Mouse (Mus musculus) liver, adult 2 months (tissue): Measurements from ENCODE around the gene Gm21981. TPM values are rescaled to one million over a fixed set of nuclear protein-coding genes. Genes with fewer than 3 reads are reported as not detected.
A peak's percentile ranks its signal among the peaks of the same experiment; 100 is the strongest.

ENCODE experiments used
- DNase-seq: peaks from one replicate; pipeline ENCODE4 v3.0.0-alpha.2; 2011; ENCODE audit warnings: low read depth, low spot score; ENCODE audit errors: extremely low read depth
- H3K27ac ChIP-seq: fragments of 200-500 bp; replicated peaks from 2 replicates; pipeline ENCODE4 v1.5.1; 2012; ENCODE audit warnings: low read depth, mild to moderate bottlenecking, control low read depth, inconsistent platforms, low read length; ENCODE audit not compliant: insufficient read depth
- H3K27me3 ChIP-seq: fragments of 200-500 bp; 2 replicates; pipeline ENCODE4 v1.6.1; 2012; ENCODE audit warnings: mild to moderate bottlenecking, moderate library complexity, low read length, inconsistent platforms; ENCODE audit not compliant: control insufficient read depth, insufficient read depth
- H3K36me3 ChIP-seq: fragments of 200-500 bp; 2 replicates; pipeline ENCODE4 v1.6.1; 2012; ENCODE audit warnings: low read length, inconsistent platforms; ENCODE audit not compliant: control insufficient read depth, insufficient read depth
- H3K4me1 ChIP-seq: fragments of 200-500 bp; 2 replicates; pipeline ENCODE4 v1.6.1; 2011; ENCODE audit warnings: low read length; ENCODE audit not compliant: control insufficient read depth, insufficient read depth
- H3K4me3 ChIP-seq: fragments of 200-500 bp; 2 replicates; pipeline ENCODE4 v1.5.1; 2011; ENCODE audit warnings: low read depth, mild to moderate bottlenecking, control low read depth, low read length, moderate library complexity; ENCODE audit not compliant: insufficient read depth
- H3K79me2 ChIP-seq: fragments of 200-500 bp; 2 replicates; pipeline ENCODE4 v1.6.1; 2012; ENCODE audit warnings: inconsistent platforms, mild to moderate bottlenecking, low read length, moderate library complexity; ENCODE audit not compliant: control insufficient read depth, insufficient read depth
- H3K9ac ChIP-seq: fragments of 200-500 bp; 2 replicates; pipeline ENCODE4 v1.6.1; 2012; ENCODE audit warnings: low read depth, mild to moderate bottlenecking, control low read depth, inconsistent platforms, low read length
- CTCF ChIP-seq: fragments of 200-500 bp; IDR thresholded peaks from 2 replicates; pipeline ENCODE4 v1.5.1; 2011; ENCODE audit warnings: low read depth, low read length, control low read depth
- POLR2A ChIP-seq: fragments of 200-500 bp; IDR thresholded peaks from 2 replicates; pipeline ENCODE4 v1.6.1; 2011; ENCODE audit warnings: low read length, control low read depth; ENCODE audit not compliant: insufficient read depth; ENCODE audit errors: extremely low read depth
- WGBS: fragments of 180-500 bp; shearing (Covaris S2); methylation state at CpG from one replicate; pipeline ENCODE4 v1.1.7; 2018; 5-methylcytosine and 5-hydroxymethylcytosine counted together
- polyA plus RNA-seq: library from polyadenylated mRNA; depleted of rRNA; stranded (reverse); fragments of >200 nt; gene quantifications from 2 replicates; pipeline ENCODE4 v1.2.3, GENCODE M21; 2012; rRNA removed
- total RNA-seq: library from RNA; depleted of rRNA; stranded (reverse); fragments of >200 nt; gene quantifications from 2 replicates; pipeline ENCODE4 v1.2.3, GENCODE M21; 2014; rRNA removed

The Gm21981 gene
- total and polyA plus RNA-seq, 2 experiments = 0.09 to 0.46 TPM

GRCm38 (mm10) chr17:47651953-47652352, 42.3 kb downstream of the Gm21981 start:
- no peak for DNase-seq
- WGBS = 98% methylated on average over 2 of the region's 2 CpGs
- no peaks in the 10 kb centered on the region for H3K36me3 ChIP-seq
- H3K27ac ChIP-seq = no peak overlapping the region
- H3K79me2 ChIP-seq = no peaks in the 10 kb centered on the region; the same call in 1 of the 2 replicates
- no peaks in the 10 kb centered on the region for H3K27me3 ChIP-seq
- no peak overlapping the region for H3K9ac ChIP-seq
- H3K4me3 ChIP-seq = no peak overlapping the region
- no peaks in the 10 kb centered on the region for H3K4me1 ChIP-seq
- TF ChIP-seq CTCF = no peak
- TF ChIP-seq POLR2A = no peak

GRCm38 (mm10) chr17:47648966-47649365, 45.3 kb downstream of the Gm21981 start:
- Histone ChIP-seq H3K27ac (no peak overlapping the region), H3K4me3 (no peak overlapping the region), H3K4me1 (no peaks in the 10 kb centered on the region), H3K9ac (no peak overlapping the region), H3K36me3 (no peaks in the 10 kb centered on the region), H3K27me3 (no peaks in the 10 kb centered on the region), H3K79me2 (no peaks in the 10 kb centered on the region; the same call in 1 of the 2 replicates)
- 84% methylated on average over 4 of the region's 4 CpGs for WGBS
- TF ChIP-seq CTCF = no peak
- no peak for TF ChIP-seq POLR2A
- no peak for DNase-seq

- no peaks in the 10 kb centered on the region for H3K4me1 ChIP-seq
- no peaks in the 10 kb centered on the region; the same call in 1 of the 2 replicates for H3K79me2 ChIP-seq
- DNase-seq = peak; percentile 76
- no peaks in the 10 kb centered on the region for H3K36me3 ChIP-seq
- H3K27me3 ChIP-seq = no peaks in the 10 kb centered on the region
- WGBS = 93% methylated on average over 1 of the region's 1 CpGs
- peak; percentile 55 for TF ChIP-seq CTCF
- no peak for TF ChIP-seq POLR2A
- no peak overlapping the region for H3K4me3 ChIP-seq
- H3K27ac ChIP-seq = no peak overlapping the region
- H3K9ac ChIP-seq = no peak overlapping the region
Observed at GRCm38 (mm10) chr17:47646683-47647082, 47.6 kb downstream of the Gm21981 start.

GRCm38 (mm10) chr17:47642992-47643391, 51.3 kb downstream of the Gm21981 start:
- peak; percentile 36 for DNase-seq
- no peak overlapping the region for H3K27ac ChIP-seq
- 0 out of 2 replicates have a peak, but pooled peaks cover 3% of the 10 kb centered on the region for H3K79me2 ChIP-seq
- H3K9ac ChIP-seq = no peak overlapping the region
- 97% methylated on average over 2 of the region's 2 CpGs for WGBS
- H3K36me3 ChIP-seq = no peaks in the 10 kb centered on the region
- TF ChIP-seq POLR2A (no peak), CTCF (no peak)
- no peaks in the 10 kb centered on the region for H3K27me3 ChIP-seq
- H3K4me3 ChIP-seq = no peak overlapping the region
- H3K4me1 ChIP-seq = no peaks in the 10 kb centered on the region

Other genes starting within 250 kb of the Gm21981 start
- 8.2 and 8.7 TPM in 2 replicates for gene Taf8, start 192.2 kb downstream of the Gm21981 start, total RNA-seq
- gene Taf8, start 192.2 kb downstream of the Gm21981 start, polyA plus RNA-seq = 7.8 and 9.6 TPM in 2 replicates
- gene Ccnd3, start 189.4 kb downstream of the Gm21981 start, total RNA-seq = 16.8 and 23.4 TPM in 2 replicates
- 39.1 and 41.8 TPM in 2 replicates for gene Ccnd3, start 189.4 kb downstream of the Gm21981 start, polyA plus RNA-seq
- gene Bysl, start 83.0 kb downstream of the Gm21981 start, total RNA-seq = 2.5 and 3.4 TPM in 2 replicates
- gene Bysl, start 83.0 kb downstream of the Gm21981 start, polyA plus RNA-seq = 6.7 and 8.1 TPM in 2 replicates
- 14.4 and 15.0 TPM in 2 replicates for gene Med20, start 82.9 kb downstream of the Gm21981 start, total RNA-seq
- 15.0 and 19.4 TPM in 2 replicates for gene Med20, start 82.9 kb downstream of the Gm21981 start, polyA plus RNA-seq
- 1.2 and 1.9 TPM in 2 replicates for gene Gm20517, start 82.9 kb downstream of the Gm21981 start, total RNA-seq
- 0.14 and 0.31 TPM in 2 replicates for gene Gm20517, start 82.9 kb downstream of the Gm21981 start, polyA plus RNA-seq
- gene Usp49, start 63.8 kb downstream of the Gm21981 start, total RNA-seq = 1.2 and 2.1 TPM in 2 replicates
- gene Usp49, start 63.8 kb downstream of the Gm21981 start, polyA plus RNA-seq = 2.2 TPM in 2 replicates
- 30.6 and 37.5 TPM in 2 replicates for gene Tomm6, start 6.1 kb downstream of the Gm21981 start, total RNA-seq
- 97.6 and 101 TPM in 2 replicates for gene Tomm6, start 6.1 kb downstream of the Gm21981 start, polyA plus RNA-seq
- 1.7 and 1.9 TPM in 2 replicates for gene Frs3, start 5.4 kb downstream of the Gm21981 start, total RNA-seq
- gene Frs3, start 5.4 kb downstream of the Gm21981 start, polyA plus RNA-seq = 6.5 and 7.1 TPM in 2 replicates
- 1.9 and 2.0 TPM in 2 replicates for gene Prickle4, start 281 bp upstream of the Gm21981 start, total RNA-seq
- gene Prickle4, start 281 bp upstream of the Gm21981 start, polyA plus RNA-seq = 7.9 and 9.9 TPM in 2 replicates
- 0.20 TPM in 1 of 2 replicates, not detected in the other for gene Pgc, start 32.4 kb upstream of the Gm21981 start, total RNA-seq
- 0.26 and 0.37 TPM in 2 replicates for gene Pgc, start 32.4 kb upstream of the Gm21981 start, polyA plus RNA-seq
- 5.7 and 8.1 TPM in 2 replicates for gene Tfeb, start 42.6 kb upstream of the Gm21981 start, total RNA-seq
- gene Tfeb, start 42.6 kb upstream of the Gm21981 start, polyA plus RNA-seq = 15.7 and 16.6 TPM in 2 replicates
- gene Mdfi, start 140.2 kb upstream of the Gm21981 start, total RNA-seq = 0.65 and 0.67 TPM in 2 replicates
- 1.8 and 2.9 TPM in 2 replicates for gene Mdfi, start 140.2 kb upstream of the Gm21981 start, polyA plus RNA-seq
- 2.0 and 4.1 TPM in 2 replicates for gene Foxp4, start 230.2 kb upstream of the Gm21981 start, total RNA-seq
- 18.5 and 24.6 TPM in 2 replicates for gene Foxp4, start 230.2 kb upstream of the Gm21981 start, polyA plus RNA-seq